Mouse (Mus musculus) hindbrain, embryonic 16.5 days (tissue): ENCODE measurements around the gene Fat2. TPM values are rescaled to one million over a fixed set of nuclear protein-coding genes. Genes with fewer than 3 reads are reported as not detected.

Experiments
- ATAC-seq: fragments of 200-750 bp; cut with Nextera tagmentation; 2 replicates; pipeline ENCODE4 v1.8.0; 2017; ENCODE audit warnings: moderate TSS enrichment, moderate library complexity
- H3K27ac ChIP-seq: fragments of 300-500 bp; sonication (generic); 2 replicates; pipeline ENCODE4 v1.5.1; 2014; ENCODE audit warnings: low read depth, mild to moderate bottlenecking, control low read depth, low read length, moderate library complexity
- H3K27me3 ChIP-seq: fragments of 300-500 bp; sonication (generic); replicated peaks from 2 replicates; pipeline ENCODE4 v1.6.1; 2014; ENCODE audit warnings: low read length; ENCODE audit not compliant: control insufficient read depth, insufficient read depth
- H3K36me3 ChIP-seq: fragments of 300-500 bp; sonication (generic); 2 replicates; pipeline ENCODE4 v1.6.1; 2014; ENCODE audit warnings: mild to moderate bottlenecking, low read length, moderate library complexity, mixed read lengths; ENCODE audit not compliant: control insufficient read depth, insufficient read depth
- H3K4me1 ChIP-seq: fragments of 300-500 bp; sonication (generic); 2 replicates; pipeline ENCODE4 v1.6.1; 2014; ENCODE audit warnings: low read depth, low read length; ENCODE audit not compliant: control insufficient read depth, insufficient read depth
- H3K4me2 ChIP-seq: fragments of 300-500 bp; sonication (generic); 2 replicates; pipeline ENCODE4 v1.6.1; 2014; ENCODE audit warnings: mild to moderate bottlenecking, low read length, control low read depth, moderate library complexity
- H3K4me3 ChIP-seq: fragments of 300-500 bp; sonication (generic); 2 replicates; pipeline ENCODE4 v1.5.1; 2014; ENCODE audit warnings: mild to moderate bottlenecking, low read length, control low read depth, moderate library complexity
- H3K9ac ChIP-seq: fragments of 300-500 bp; sonication (generic); 2 replicates; pipeline ENCODE4 v1.6.1; 2014; ENCODE audit warnings: low read depth, mild to moderate bottlenecking, control low read depth, low read length, moderate library complexity
- H3K9me3 ChIP-seq: fragments of 300-500 bp; sonication (generic); 2 replicates; pipeline ENCODE4 v1.6.1; 2014; ENCODE audit warnings: mild to moderate bottlenecking, low read length, moderate library complexity; ENCODE audit not compliant: control insufficient read depth
- WGBS: fragments of 180-500 bp; shearing (Covaris S2); extraction: QIAGEN DNeasy Blood & Tissue Kit; methylation state at CpG from one replicate; pipeline ENCODE4 v1.1.7; 2014; 5-methylcytosine and 5-hydroxymethylcytosine counted together
- polyA plus RNA-seq: library from polyadenylated mRNA; unstranded; fragments of >200 nt; fragmentation: Nextera tagmentation; extraction: Ambion mirVana; gene quantifications from 2 replicates; pipeline ENCODE4 v1.2.1, GENCODE M21; 2015

Fat2 gene
- polyA plus RNA-seq, 1 experiment from 2014 or later, result 0.45 TPM

GRCm38 (mm10) chr11:55335314-55336076, 869 bp downstream of the Fat2 start:
- 86% methylated on average over 14 of the region's 14 CpGs for WGBS

GRCm38 (mm10) chr11:55334545-55334944, 1.8 kb downstream of the Fat2 start:
- no peaks in the 10 kb centered on the region for H3K36me3 ChIP-seq
- no peak for ATAC-seq
- H3K27ac ChIP-seq, result no peak overlapping the region
- no peak overlapping the region for H3K4me2 ChIP-seq
- no peak overlapping the region for H3K4me3 ChIP-seq
- H3K9me3 ChIP-seq, result no peaks in the 10 kb centered on the region
- H3K9ac ChIP-seq, result no peak overlapping the region
- H3K27me3 ChIP-seq, result no peaks in the 10 kb centered on the region
- WGBS, result 92% methylated on average over 4 of the region's 4 CpGs
- no peaks in the 10 kb centered on the region for H3K4me1 ChIP-seq

More at GRCm38 (mm10) chr11:55335314-55336076, 869 bp downstream of the Fat2 start:
- Histone ChIP-seq H3K27me3 (no peaks in the 10 kb centered on the region), H3K9ac (no peak overlapping the region), H3K4me1 (no peaks in the 10 kb centered on the region), H3K9me3 (no peaks in the 10 kb centered on the region), H3K4me3 (no peak overlapping the region), H3K4me2 (no peak overlapping the region), H3K27ac (no peak overlapping the region), H3K36me3 (no peaks in the 10 kb centered on the region)
- no peak for ATAC-seq

GRCm38 (mm10) chr11:55334063-55334462, 2.3 kb downstream of the Fat2 start:
- no peak overlapping the region for H3K27ac ChIP-seq
- no peaks in the 10 kb centered on the region for H3K4me1 ChIP-seq
- no peak overlapping the region for H3K9ac ChIP-seq
- H3K4me3 ChIP-seq, result no peak overlapping the region
- no peaks in the 10 kb centered on the region for H3K9me3 ChIP-seq
- no peaks in the 10 kb centered on the region for H3K36me3 ChIP-seq
- H3K27me3 ChIP-seq, result no peaks in the 10 kb centered on the region
- no peak for ATAC-seq
- 84% methylated on average over 6 of the region's 6 CpGs for WGBS
- no peak overlapping the region for H3K4me2 ChIP-seq

- Histone ChIP-seq H3K9ac (no peak overlapping the region), H3K27me3 (no peaks in the 10 kb centered on the region), H3K36me3 (no peaks in the 10 kb centered on the region), H3K4me2 (no peak overlapping the region), H3K4me3 (no peak overlapping the region), H3K27ac (no peak overlapping the region), H3K9me3 (no peaks in the 10 kb centered on the region), H3K4me1 (no peaks in the 10 kb centered on the region)
- no peak for ATAC-seq
- WGBS, result 73% methylated on average over 16 of the region's 16 CpGs
Measured at GRCm38 (mm10) chr11:55329868-55330772, 6.2 kb downstream of the Fat2 start.

GRCm38 (mm10) chr11:55327558-55328409, 8.6 kb downstream of the Fat2 start:
- H3K4me1 ChIP-seq, result no peaks in the 10 kb centered on the region
- H3K27ac ChIP-seq, result no peak overlapping the region
- no peaks in the 10 kb centered on the region for H3K36me3 ChIP-seq
- 86% methylated on average over 9 of the region's 9 CpGs for WGBS
- no peak for ATAC-seq
- no peak overlapping the region for H3K4me3 ChIP-seq
- no peak overlapping the region for H3K9ac ChIP-seq
- no peaks in the 10 kb centered on the region for H3K27me3 ChIP-seq
- no peaks in the 10 kb centered on the region for H3K9me3 ChIP-seq
- no peak overlapping the region for H3K4me2 ChIP-seq

GRCm38 (mm10) chr11:55327111-55327510, 9.3 kb downstream of the Fat2 start:
- Histone ChIP-seq H3K9ac (no peak overlapping the region), H3K4me3 (no peak overlapping the region), H3K36me3 (no peaks in the 10 kb centered on the region), H3K27ac (no peak overlapping the region), H3K9me3 (no peaks in the 10 kb centered on the region), H3K4me2 (no peak overlapping the region), H3K4me1 (no peaks in the 10 kb centered on the region), H3K27me3 (no peaks in the 10 kb centered on the region)
- WGBS, result 89% methylated on average over 5 of the region's 5 CpGs
- no peak for ATAC-seq

GRCm38 (mm10) chr11:55326211-55326610, 10.2 kb downstream of the Fat2 start:
- no peak overlapping the region for H3K4me2 ChIP-seq
- H3K27ac ChIP-seq, result no peak overlapping the region
- no peaks in the 10 kb centered on the region for H3K36me3 ChIP-seq
- 77% methylated on average over 7 of the region's 7 CpGs for WGBS
- no peaks in the 10 kb centered on the region for H3K4me1 ChIP-seq
- H3K9ac ChIP-seq, result no peak overlapping the region
- H3K27me3 ChIP-seq, result no peaks in the 10 kb centered on the region
- H3K4me3 ChIP-seq, result no peak overlapping the region
- H3K9me3 ChIP-seq, result no peaks in the 10 kb centered on the region
- ATAC-seq, result no peak

- WGBS, result 61% methylated on average over 8 of the region's 8 CpGs
- H3K27ac ChIP-seq, result no peak overlapping the region
- ATAC-seq, result peak; percentile 37; the same call in 1 of the 2 replicates
- no peaks in the 10 kb centered on the region for H3K27me3 ChIP-seq
- H3K36me3 ChIP-seq, result no peaks in the 10 kb centered on the region
- no peak overlapping the region for H3K4me3 ChIP-seq
- no peaks in the 10 kb centered on the region for H3K4me1 ChIP-seq
- no peak overlapping the region for H3K4me2 ChIP-seq
- H3K9ac ChIP-seq, result no peak overlapping the region
- no peaks in the 10 kb centered on the region for H3K9me3 ChIP-seq
Measured at GRCm38 (mm10) chr11:55323854-55324253, 12.5 kb downstream of the Fat2 start.
